Mouse (Mus musculus) adipocyte (in vitro differentiated cells): ENCODE results near the gene Mrpl34.

Source experiments
- DNase-seq: peaks from one replicate; pipeline ENCODE4 v3.0.0-alpha.2; 2016; ENCODE audit warnings: low spot score

Gene Mrpl34

GRCm38 (mm10) chr8:71469411-71469810 is 4.7 kb downstream of the Mrpl34 start:
- DNase-seq: peak; percentile 45

GRCm38 (mm10) chr8:71470146-71470912 is 5.6 kb downstream of the Mrpl34 start:
- no peak for DNase-seq

GRCm38 (mm10) chr8:71470913-71471255 is 6.1 kb downstream of the Mrpl34 start:
- no peak for DNase-seq

DNA sequence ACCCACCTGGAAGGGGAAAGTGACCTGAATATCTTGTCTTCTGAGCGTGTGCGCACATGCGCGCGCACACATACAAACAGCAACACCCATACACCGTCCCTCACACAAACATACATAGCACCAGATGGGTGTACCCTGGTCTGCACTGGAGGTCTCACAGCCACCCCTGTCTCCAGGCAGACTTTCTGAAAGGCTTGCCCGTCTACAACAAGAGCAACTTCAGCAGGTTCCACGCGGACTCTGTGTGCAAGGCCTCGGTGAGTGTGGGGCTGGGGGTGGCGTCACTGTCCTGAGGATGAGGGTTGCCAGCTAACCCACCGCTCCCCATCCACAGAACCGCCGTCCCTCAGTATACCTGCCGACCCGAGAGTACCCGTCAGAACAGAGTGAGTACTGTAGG is 7.1 kb downstream of the Mrpl34 start:
- no peak for DNase-seq

DNA sequence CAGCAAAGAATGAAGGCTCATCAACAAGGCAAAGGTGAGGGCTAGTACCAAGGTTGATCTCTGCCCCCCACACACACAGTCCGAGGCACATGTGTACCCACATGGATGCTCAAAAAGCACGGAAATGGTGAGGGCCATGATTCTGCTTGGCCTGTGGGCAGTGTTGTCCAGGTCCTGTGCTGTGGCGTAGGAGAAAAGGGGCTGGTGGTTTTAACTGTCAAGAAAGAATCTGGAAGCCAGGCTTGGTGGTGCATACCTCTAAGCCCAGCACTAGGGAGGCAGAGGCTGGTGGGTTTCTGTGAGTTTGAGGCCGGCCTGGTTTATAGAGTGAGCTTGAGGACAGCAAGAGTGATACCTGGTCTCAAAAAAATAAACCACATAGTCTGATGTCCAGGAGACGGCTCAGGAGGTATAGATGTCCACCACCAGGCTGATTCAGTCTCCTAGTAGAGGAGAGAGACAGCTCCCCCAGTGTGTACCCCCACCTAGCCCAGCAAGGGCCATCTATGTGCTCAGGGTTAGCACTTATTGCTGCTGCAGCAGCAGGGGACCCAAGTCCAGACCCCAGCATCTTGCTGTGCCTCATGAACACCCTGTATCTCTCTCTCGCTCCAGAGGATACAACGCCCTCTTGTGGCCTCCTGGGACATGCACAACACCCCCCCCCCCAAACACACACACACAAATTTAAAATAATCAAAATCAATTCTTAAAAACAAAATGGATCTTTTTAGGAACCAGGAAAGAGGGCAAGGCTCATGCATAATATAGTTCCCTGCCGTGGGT is 8.0 kb downstream of the Mrpl34 start:
- no peak for DNase-seq

DNA sequence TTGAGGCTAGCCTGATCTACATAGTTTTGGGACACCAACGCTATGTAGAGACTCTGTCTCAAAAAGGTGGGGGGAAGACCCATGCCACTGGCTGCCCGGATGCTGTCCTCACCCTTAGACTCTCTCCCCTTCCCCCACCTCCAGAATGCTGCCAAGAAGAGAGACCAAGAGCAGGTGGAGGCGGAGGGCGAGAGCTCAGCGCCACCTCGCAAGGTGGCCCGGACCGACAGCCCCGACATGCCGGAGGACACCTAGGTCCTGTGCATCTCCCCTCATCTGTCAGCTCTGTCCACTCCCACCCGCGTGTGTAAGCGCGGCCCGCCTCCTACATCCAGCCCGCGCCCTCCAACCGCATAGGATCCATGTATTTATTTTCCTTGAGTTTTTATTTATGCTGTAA is 9.6 kb downstream of the Mrpl34 start:
- no peak for DNase-seq

DNA sequence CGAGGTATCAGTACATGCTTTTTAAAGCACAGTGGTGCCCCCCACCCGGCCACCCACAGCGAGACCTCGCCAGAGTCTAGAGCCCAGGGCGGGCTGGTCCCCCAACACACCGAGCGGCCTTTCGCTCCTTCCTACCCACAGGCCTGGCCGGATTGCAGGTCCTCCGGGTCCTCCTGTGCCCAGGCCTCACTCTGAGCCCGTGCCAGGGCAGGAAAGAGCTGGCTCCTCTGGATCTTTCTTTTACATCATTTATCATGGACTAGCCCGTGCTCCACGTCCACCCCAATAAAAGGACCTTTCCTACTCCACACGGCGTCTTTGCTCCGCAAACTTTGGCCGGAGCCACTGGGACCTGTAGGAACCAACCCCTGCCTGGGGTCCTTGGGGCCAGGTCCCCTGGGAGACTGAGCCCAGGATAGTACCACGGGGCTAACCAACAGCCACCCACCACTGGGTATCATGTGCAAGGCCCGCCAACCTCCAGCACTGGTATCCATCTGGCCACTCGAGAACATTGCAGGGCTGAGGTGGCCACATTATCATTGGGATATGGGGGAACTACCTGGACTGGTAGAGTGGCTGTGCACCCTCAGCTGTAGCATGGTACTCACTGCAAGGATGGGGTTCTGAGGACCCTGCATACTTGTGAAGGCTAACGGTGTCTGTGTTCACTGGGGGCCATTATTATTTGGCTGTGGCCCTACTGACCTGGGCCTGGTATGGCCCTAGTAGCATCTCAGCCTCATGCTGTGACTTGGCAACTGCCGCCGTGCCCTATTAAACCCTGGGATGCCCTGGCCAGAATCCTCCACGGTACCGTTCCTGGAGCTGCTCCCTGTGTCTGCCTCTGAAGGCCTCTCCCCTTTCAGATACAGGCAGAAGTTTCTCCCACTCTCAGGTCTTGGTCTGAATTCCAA is 10.3 kb downstream of the Mrpl34 start:
- peak; percentile 63 for DNase-seq

- DNase-seq: no peak
Observed at GRCm38 (mm10) chr8:71475702-71476075, 10.9 kb downstream of the Mrpl34 start.

DNA sequence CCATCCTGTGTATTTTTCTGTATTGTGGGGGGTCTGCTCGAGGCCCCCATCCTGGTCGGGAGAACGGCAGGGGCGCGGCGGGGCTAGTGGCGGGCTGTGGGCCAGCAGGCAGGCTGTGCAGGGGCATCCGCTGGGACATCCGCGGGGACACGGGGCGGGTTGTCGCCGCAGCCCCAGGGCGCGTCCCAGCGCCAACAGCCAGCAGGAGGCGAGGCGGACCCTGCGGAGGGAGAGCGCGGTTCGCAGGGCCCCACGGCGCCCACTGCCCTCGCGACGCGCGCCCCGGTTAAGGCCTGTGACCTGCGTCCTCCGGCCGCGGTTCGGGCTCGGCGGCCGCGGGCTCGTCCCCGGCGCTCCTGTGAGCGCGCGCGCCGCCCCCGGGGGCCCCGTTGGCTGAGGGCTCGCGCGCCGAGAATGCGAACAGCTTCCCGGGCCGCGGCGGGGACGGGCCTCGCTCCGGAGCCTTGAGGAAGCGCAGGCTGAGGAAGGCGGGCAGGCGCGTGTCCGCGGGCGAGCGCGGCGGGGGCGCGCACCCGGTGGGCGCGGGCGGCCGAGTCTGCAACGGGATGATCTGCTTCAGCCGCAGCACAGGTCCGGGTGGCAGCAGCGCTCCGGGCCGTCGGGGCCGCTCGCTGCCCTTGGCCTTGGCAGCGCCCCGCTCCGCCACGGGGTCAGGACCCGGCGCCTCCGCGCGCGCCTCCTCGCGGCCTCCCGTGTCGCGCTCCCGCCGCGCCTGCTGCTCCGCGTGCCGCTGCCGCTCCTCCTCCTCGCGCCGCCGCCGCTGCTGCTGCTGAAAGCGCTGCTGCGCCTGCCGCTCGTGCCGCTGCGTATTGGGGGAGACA is 11.6 kb downstream of the Mrpl34 start:
- peak; percentile 62 for DNase-seq

- no peak for DNase-seq
Observed at GRCm38 (mm10) chr8:71477196-71477845, 12.6 kb downstream of the Mrpl34 start.

GRCm38 (mm10) chr8:71478943-71479342 is 14.2 kb downstream of the Mrpl34 start:
- no peak for DNase-seq

DNA sequence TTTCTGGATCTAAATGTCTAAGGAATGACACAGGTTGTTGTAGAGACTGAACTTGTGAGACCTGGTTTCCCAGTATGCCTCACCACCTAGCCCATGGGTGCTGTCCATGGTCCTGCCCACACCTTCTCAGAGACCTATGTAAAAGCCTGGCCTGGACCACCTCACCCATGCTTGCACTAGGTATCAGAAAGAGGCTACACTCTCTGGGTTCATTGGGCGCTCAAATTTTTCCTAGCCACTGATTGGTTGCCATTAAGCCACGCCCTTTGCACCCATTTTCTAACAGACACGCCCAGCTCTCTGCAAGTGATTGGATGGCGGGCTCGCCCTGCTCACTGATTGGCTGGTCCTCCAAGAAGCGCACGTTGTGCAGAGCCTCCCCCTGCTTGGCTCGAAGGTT is 19.2 kb downstream of the Mrpl34 start:
- DNase-seq: peak; percentile 62

GRCm38 (mm10) chr8:71484736-71485135 is 20.0 kb downstream of the Mrpl34 start:
- DNase-seq: no peak

DNA sequence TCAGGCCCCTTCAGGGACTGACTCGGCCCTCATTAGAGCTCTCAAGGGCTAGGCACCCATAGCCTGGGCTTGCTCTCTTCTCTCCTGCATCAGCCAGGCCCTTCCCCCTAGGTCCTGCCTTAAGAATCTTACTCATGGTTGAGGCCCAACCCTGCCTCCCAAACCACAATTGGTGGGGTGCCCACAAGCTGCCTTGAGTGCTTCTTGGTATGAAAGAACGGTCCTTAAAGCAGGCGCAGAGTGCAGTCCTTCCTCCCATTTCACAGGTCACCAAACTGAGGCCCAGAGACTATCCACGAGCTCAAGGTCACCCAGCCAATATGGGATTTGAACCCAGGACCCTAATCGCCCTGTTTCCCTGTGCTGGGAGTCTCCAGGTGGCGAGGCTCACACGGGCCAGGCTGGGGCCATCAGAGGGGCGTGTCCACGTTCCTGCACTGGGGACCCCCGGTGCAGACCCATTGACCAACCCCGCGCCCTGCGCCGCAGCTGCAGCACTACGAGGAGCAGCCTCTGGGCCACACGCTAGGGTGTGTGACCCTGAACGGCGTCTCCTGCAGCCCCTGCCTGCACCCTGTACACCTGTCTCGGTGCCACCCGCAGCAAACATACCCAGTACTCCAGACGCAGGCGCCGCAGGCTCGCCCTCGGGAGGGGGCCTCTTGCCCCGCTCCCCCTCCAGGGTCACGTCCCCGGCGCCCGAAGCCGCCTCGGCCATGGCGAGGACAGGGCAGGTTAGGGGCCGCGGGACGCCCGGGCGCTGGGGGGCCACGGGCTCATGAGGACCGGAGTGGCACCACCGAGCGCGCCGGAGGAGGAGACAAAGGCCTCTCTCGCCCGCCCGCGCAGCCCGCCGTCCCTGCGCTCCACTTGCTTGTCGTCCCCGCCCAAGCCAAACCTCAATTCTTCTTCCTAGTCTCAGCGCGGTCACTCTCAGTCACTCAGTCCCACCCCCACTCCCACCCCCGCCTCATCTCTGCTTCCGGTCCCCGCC is 20.7 kb downstream of the Mrpl34 start, which contains the start of gene Ano8:
Ano8 (minus strand) TSS at position 822 of the 994 bp plus-strand sequence.
- DNase-seq: peak; percentile 87

GRCm38 (mm10) chr8:71486136-71486529 is 21.4 kb downstream of the Mrpl34 start:
- no peak for DNase-seq

- DNase-seq: peak; percentile 90
Observed at GRCm38 (mm10) chr8:71487691-71488445, 23.1 kb downstream of the Mrpl34 start, which contains the start of gene Gtpbp3. Gtpbp3 (plus strand) TSS chr8:71488103.

DNA sequence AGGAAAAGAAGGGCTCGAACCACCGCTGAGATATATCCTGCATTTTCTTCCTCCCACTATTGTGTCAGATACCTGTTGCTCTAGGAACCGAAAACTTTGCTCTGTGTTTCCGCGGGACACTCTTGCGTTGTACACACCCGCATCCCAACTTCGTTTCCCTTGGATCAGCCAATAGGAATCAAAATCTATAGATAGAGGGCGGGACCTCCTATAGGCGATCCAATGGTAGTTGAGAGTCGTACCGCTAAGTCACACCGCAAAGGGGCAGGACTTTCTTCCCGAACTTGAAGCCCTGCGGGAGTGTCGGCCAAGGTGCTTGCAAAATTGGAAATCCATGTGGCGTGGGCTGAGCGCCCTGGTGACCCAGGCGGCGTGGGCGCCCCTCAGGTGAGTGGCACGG is 23.7 kb downstream of the Mrpl34 start:
- peak; percentile 96 for DNase-seq

DNA sequence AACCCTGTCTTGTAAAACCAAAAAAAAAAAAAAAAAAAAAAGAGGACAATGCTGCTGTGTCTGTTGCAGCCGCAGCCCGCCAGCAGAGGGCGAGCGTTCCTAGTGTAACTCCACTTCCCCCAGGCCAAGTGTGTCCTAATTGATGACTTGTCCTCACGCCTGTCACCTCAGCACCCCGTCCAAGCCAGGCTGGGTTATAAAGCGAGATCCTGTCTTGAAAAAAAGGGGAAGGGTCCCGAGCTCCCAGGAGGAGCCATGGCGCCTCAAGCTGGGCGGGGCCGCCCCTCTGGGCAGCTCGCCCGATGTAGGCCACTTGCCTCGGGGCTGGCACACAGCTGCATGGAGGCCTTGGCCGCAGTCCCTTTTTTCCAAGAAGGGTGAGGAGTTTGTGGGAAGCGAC is 30.3 kb downstream of the Mrpl34 start:
- DNase-seq: peak; percentile 98

DNA sequence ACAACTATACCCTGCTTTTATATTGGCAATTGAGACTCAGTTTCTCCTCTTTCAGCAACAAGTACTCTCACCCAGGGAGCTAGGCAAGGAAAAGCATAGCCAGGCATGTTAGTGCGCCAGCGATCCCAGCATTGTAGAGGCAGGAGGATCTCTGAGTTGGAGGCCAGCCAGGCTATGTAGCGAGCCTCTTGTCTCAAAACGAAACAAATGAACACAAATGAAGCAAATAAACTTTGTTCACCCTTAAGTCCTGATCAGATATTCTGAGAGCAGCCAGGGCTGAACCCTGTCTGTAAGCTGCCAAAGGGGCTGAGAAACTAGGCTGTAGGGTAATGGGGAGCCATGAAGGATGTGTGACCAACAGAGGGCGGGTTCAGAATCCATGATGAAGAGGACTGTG is 31.1 kb downstream of the Mrpl34 start:
- peak; percentile 91 for DNase-seq
